Mouse (Mus musculus): ENCODE measurements around the gene Gsta3. TPM values are rescaled to one million over a fixed set of nuclear protein-coding genes. Genes with fewer than 3 reads are reported as not detected.
"Not testable (repeated sequence)": the region's sequence is repeated elsewhere in the genome, so short reads cannot be mapped to it uniquely, and the experiment has no call there.

Gene Gsta3
- polyA plus RNA-seq, 1 experiment from 2014 or later, result 24.6 TPM

- Histone ChIP-seq H3K4me2 (ENCODE audit: low read length) (no peak overlapping the region), H3K9me3 (replicated peaks; ENCODE audit: low read length) (no peaks in the 10 kb centered on the region), H3K27me3 (ENCODE audit: insufficient read depth, low read length) (no peaks in the 10 kb centered on the region), H3K9ac (ENCODE audit: low read depth, low read length) (no peak overlapping the region), H3K27ac (no peak overlapping the region), H3K4me1 (replicated peaks; ENCODE audit: insufficient read depth, low read length) (no peaks in the 10 kb centered on the region), H3K36me3 (ENCODE audit: insufficient read depth, low read length) (no peaks in the 10 kb centered on the region), H3K4me3 (replicated peaks; ENCODE audit: low read depth, low read length) (no peak overlapping the region)
- no peak for ATAC-seq (replicated peaks; ENCODE audit: low FRiP score, low read depth)
- no peak for DNase-seq (ENCODE audit: low spot score)
- WGBS, result 69% methylated on average over 4 of the region's 4 CpGs
- TF ChIP-seq CTCF (IDR thresholded peaks at IDR 0.05; ENCODE audit: low read depth), result no peak
Observed at GRCm38 (mm10) chr1:21253856-21254255, 13.5 kb downstream of the Gsta3 start.

DNA sequence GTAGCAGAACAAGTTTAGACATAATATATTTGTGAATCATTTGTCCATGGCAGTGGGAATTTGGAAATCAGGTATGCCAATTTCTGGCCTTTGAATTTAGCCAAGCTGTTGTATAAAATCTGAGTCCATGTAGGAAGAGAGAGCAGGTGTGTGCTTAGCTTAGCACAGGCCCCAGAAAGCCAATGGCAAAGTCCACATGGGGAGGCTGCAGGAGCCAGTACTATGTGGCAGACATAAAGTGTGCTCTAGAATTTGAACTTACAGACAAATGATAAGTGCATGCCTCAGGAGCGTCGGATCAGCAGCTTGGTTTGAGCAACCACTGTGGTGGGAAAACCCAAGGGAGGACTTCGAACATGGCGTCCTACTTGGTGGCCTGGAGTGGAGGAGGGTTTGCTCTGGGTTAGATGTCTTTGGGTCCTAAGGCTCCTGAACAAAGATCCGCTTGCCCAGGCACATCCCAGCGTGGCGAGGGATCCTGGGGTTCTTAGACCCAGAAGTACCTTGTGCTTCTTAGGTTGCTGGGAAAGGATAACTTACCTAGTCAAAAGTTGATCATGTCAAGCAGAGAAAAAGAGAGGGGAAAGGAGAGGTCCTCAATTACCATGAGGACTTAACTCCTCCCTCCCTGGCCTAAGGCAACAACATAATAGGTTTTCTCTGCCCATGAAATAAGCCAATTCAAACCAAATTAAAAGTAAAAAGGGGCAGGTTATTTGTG lies 15.4 kb downstream of the Gsta3 start:
- H3K4me3 ChIP-seq (replicated peaks; ENCODE audit: low read depth, low read length), result no peak overlapping the region
- H3K4me1 ChIP-seq (replicated peaks; ENCODE audit: insufficient read depth, low read length), result no peaks in the 10 kb centered on the region
- DNase-seq (ENCODE audit: low spot score) (no peak), ATAC-seq (replicated peaks; ENCODE audit: low FRiP score, low read depth) (no peak)
- no peaks in the 10 kb centered on the region for H3K36me3 ChIP-seq (ENCODE audit: insufficient read depth, low read length)
- no peaks in the 10 kb centered on the region for H3K9me3 ChIP-seq (replicated peaks; ENCODE audit: low read length)
- WGBS, result 95% methylated on average over 7 of the region's 7 CpGs
- H3K4me2 ChIP-seq (ENCODE audit: low read length), result no peak overlapping the region
- H3K27me3 ChIP-seq (ENCODE audit: insufficient read depth, low read length), result no peaks in the 10 kb centered on the region
- TF ChIP-seq CTCF (IDR thresholded peaks at IDR 0.05; ENCODE audit: low read depth), result no peak
- no peak overlapping the region for H3K27ac ChIP-seq
- H3K9ac ChIP-seq (ENCODE audit: low read depth, low read length), result no peak overlapping the region

GRCm38 (mm10) chr1:21256391-21256790 lies 16.0 kb downstream of the Gsta3 start:
- DNase-seq (ENCODE audit: low spot score), result no peak
- H3K4me3 ChIP-seq (replicated peaks; ENCODE audit: low read depth, low read length), result no peak overlapping the region
- no peak overlapping the region for H3K9ac ChIP-seq (ENCODE audit: low read depth, low read length)
- H3K27me3 ChIP-seq (ENCODE audit: insufficient read depth, low read length), result no peaks in the 10 kb centered on the region
- no peak overlapping the region for H3K27ac ChIP-seq
- H3K9me3 ChIP-seq (replicated peaks; ENCODE audit: low read length), result no peaks in the 10 kb centered on the region
- WGBS, result 61% methylated on average over 3 of the region's 3 CpGs
- no peak for TF ChIP-seq CTCF (IDR thresholded peaks at IDR 0.05; ENCODE audit: low read depth)
- H3K4me1 ChIP-seq (replicated peaks; ENCODE audit: insufficient read depth, low read length), result no peaks in the 10 kb centered on the region
- no peaks in the 10 kb centered on the region for H3K36me3 ChIP-seq (ENCODE audit: insufficient read depth, low read length)
- no peak for ATAC-seq (replicated peaks; ENCODE audit: low FRiP score, low read depth)
- H3K4me2 ChIP-seq (ENCODE audit: low read length), result no peak overlapping the region

DNA sequence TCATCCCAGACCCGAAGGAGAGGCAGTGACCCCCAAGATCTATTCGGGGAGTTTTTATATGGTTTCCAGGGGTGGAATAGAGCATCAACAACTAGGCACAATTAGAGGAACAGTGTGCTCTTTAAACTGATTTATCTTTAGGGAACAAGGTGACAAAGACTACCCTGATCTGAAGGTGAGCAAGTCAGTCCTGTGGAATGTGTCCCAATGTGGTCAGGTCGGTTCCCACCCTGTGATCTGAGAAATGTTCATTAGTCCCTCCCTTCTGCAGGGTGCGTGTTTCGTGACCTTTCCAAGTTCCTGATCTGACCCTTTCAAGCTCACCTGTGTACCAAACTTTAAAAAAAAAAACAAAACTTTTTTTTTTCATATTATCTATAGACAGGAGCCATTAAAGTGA lies 16.5 kb downstream of the Gsta3 start:
- Histone ChIP-seq H3K9ac (ENCODE audit: low read depth, low read length) (no peak overlapping the region), H3K9me3 (replicated peaks; ENCODE audit: low read length) (no peaks in the 10 kb centered on the region), H3K4me1 (replicated peaks; ENCODE audit: insufficient read depth, low read length) (no peaks in the 10 kb centered on the region), H3K27me3 (ENCODE audit: insufficient read depth, low read length) (no peaks in the 10 kb centered on the region), H3K27ac (no peak overlapping the region), H3K4me3 (replicated peaks; ENCODE audit: low read depth, low read length) (no peak overlapping the region), H3K4me2 (ENCODE audit: low read length) (no peak overlapping the region), H3K36me3 (ENCODE audit: insufficient read depth, low read length) (no peaks in the 10 kb centered on the region)
- DNase-seq (ENCODE audit: low spot score) (no peak), ATAC-seq (replicated peaks; ENCODE audit: low FRiP score, low read depth) (no peak)
- WGBS, result 65% methylated on average over 5 of the region's 5 CpGs
- TF ChIP-seq CTCF (IDR thresholded peaks at IDR 0.05; ENCODE audit: low read depth), result no peak

DNA sequence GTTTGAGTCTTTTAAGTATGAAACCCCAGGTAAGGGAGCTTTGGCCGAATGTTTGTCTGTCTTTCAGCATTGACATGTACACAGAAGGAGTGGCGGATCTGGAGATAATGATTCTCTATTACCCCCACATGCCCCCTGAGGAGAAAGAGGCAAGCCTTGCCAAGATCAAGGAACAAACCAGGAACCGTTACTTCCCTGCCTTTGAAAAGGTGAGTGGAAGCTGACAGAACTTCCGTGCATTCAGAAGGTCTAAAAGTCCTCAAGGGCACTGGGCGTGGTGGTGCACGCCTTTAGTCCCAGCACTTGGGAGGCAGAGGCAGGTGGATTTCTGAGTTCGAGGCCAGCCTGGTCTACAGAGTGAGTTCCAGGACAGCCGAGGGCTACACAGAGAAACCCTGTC lies 19.6 kb downstream of the Gsta3 start:
- H3K27me3 ChIP-seq (ENCODE audit: insufficient read depth, low read length); H3K36me3 ChIP-seq (ENCODE audit: insufficient read depth, low read length); H3K4me1 ChIP-seq (replicated peaks; ENCODE audit: insufficient read depth, low read length); H3K4me2 ChIP-seq (ENCODE audit: low read length); H3K27ac ChIP-seq; H3K9ac ChIP-seq (ENCODE audit: low read depth, low read length); H3K4me3 ChIP-seq (replicated peaks; ENCODE audit: low read depth, low read length); H3K9me3 ChIP-seq (replicated peaks; ENCODE audit: low read length); DNase-seq (ENCODE audit: low spot score); ATAC-seq (replicated peaks; ENCODE audit: low FRiP score, low read depth): not testable (repeated sequence)
- 84% methylated on average over 7 of the region's 8 CpGs for WGBS

DNA sequence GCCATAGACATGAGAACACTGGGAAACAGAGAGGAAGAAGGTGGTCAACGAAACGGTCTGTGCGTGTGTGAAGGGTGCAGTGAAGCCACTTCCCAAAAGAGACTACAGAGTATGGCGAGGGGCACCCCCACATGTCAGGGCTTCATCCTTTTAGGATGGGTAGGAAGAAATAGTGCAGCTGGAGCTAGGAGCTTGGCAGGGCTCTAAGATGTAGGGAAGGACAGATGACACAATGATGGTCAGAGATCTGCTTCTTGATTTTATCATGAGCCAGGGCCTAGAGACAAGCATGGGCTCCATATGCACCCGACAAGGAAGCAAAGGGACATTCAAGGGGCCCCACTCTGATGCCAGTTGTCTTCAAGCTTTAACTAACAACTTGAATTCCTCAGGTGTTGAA lies 22.0 kb downstream of the Gsta3 start:
- no peak for DNase-seq (ENCODE audit: low spot score)
- Histone ChIP-seq H3K27ac (no peak overlapping the region), H3K9ac (ENCODE audit: low read depth, low read length) (no peak overlapping the region), H3K36me3 (ENCODE audit: insufficient read depth, low read length) (no peaks in the 10 kb centered on the region), H3K9me3 (replicated peaks; ENCODE audit: low read length) (no peaks in the 10 kb centered on the region), H3K4me3 (replicated peaks; ENCODE audit: low read depth, low read length) (no peak overlapping the region), H3K4me1 (replicated peaks; ENCODE audit: insufficient read depth, low read length) (no peaks in the 10 kb centered on the region), H3K4me2 (ENCODE audit: low read length) (no peak overlapping the region), H3K27me3 (ENCODE audit: insufficient read depth, low read length) (no peaks in the 10 kb centered on the region)
- ATAC-seq (replicated peaks; ENCODE audit: low FRiP score, low read depth), result no peak
- no peak for TF ChIP-seq CTCF (IDR thresholded peaks at IDR 0.05; ENCODE audit: low read depth)
- 94% methylated on average over 5 of the region's 5 CpGs for WGBS

GRCm38 (mm10) chr1:21263986-21264385 lies 23.6 kb downstream of the Gsta3 start:
- Histone ChIP-seq H3K9ac (ENCODE audit: low read depth, low read length) (no peak overlapping the region), H3K27me3 (ENCODE audit: insufficient read depth, low read length) (no peaks in the 10 kb centered on the region), H3K4me3 (replicated peaks; ENCODE audit: low read depth, low read length) (no peak overlapping the region), H3K4me2 (ENCODE audit: low read length) (no peak overlapping the region), H3K4me1 (replicated peaks; ENCODE audit: insufficient read depth, low read length) (no peaks in the 10 kb centered on the region), H3K27ac (no peak overlapping the region), H3K9me3 (replicated peaks; ENCODE audit: low read length) (no peaks in the 10 kb centered on the region), H3K36me3 (ENCODE audit: insufficient read depth, low read length) (no peaks in the 10 kb centered on the region)
- no peak for DNase-seq (ENCODE audit: low spot score)
- 84% methylated on average over 4 of the region's 4 CpGs for WGBS
- no peak for ATAC-seq (replicated peaks; ENCODE audit: low FRiP score, low read depth)
- TF ChIP-seq CTCF (IDR thresholded peaks at IDR 0.05; ENCODE audit: low read depth), result no peak
